Mouse (Mus musculus) A20 (cell line): Measurements from ENCODE around the gene Wnt3.

Experiments
- DNase-seq: peaks from one replicate; pipeline ENCODE4 v3.0.0-alpha.2; 2011; ENCODE audit warnings: low read depth, low spot score

The Wnt3 gene

GRCm38 (mm10) chr11:103772505-103773386, 1.2 kb upstream of the Wnt3 start:
- DNase-seq: no peak

- no peak for DNase-seq
Measured at GRCm38 (mm10) chr11:103774228-103774530, 229 bp downstream of the Wnt3 start.

GRCm38 (mm10) chr11:103780152-103780551, 6.2 kb downstream of the Wnt3 start:
- no peak for DNase-seq

GRCm38 (mm10) chr11:103789951-103790350, 16.0 kb downstream of the Wnt3 start:
- DNase-seq: no peak

- no peak for DNase-seq
Measured at GRCm38 (mm10) chr11:103801128-103801527, 27.2 kb downstream of the Wnt3 start.

GRCm38 (mm10) chr11:103804126-103804525, 30.2 kb downstream of the Wnt3 start:
- no peak for DNase-seq

- DNase-seq: no peak
Measured at GRCm38 (mm10) chr11:103804804-103805203, 30.9 kb downstream of the Wnt3 start.

- DNase-seq: no peak
Measured at GRCm38 (mm10) chr11:103807966-103808365, 34.0 kb downstream of the Wnt3 start.

GRCm38 (mm10) chr11:103808771-103809610, 35.0 kb downstream of the Wnt3 start:
- no peak for DNase-seq

GRCm38 (mm10) chr11:103809611-103810598, 36.0 kb downstream of the Wnt3 start:
- no peak for DNase-seq

- DNase-seq: no peak
Measured at GRCm38 (mm10) chr11:103810631-103811030, 36.7 kb downstream of the Wnt3 start.

- DNase-seq: no peak
Measured at GRCm38 (mm10) chr11:103811246-103811645, 37.3 kb downstream of the Wnt3 start.

- no peak for DNase-seq
Measured at GRCm38 (mm10) chr11:103814808-103815207, 40.9 kb downstream of the Wnt3 start.

- no peak for DNase-seq
Measured at GRCm38 (mm10) chr11:103815986-103816385, 42.0 kb downstream of the Wnt3 start.

GRCm38 (mm10) chr11:103816719-103817118, 42.8 kb downstream of the Wnt3 start:
- no peak for DNase-seq

GRCm38 (mm10) chr11:103827201-103827600, 53.3 kb downstream of the Wnt3 start:
- no peak for DNase-seq

GRCm38 (mm10) chr11:103828866-103829265, 54.9 kb downstream of the Wnt3 start:
- DNase-seq: no peak

GRCm38 (mm10) chr11:103829956-103830355, 56.0 kb downstream of the Wnt3 start:
- no peak for DNase-seq

GRCm38 (mm10) chr11:103830476-103830875, 56.5 kb downstream of the Wnt3 start:
- no peak for DNase-seq

GRCm38 (mm10) chr11:103831766-103832165, 57.8 kb downstream of the Wnt3 start:
- no peak for DNase-seq

GRCm38 (mm10) chr11:103832331-103832730, 58.4 kb downstream of the Wnt3 start:
- no peak for DNase-seq
